Mouse (Mus musculus) hindbrain, embryonic 14.5 days (tissue): ENCODE measurements around the gene Plac1. TPM values are rescaled to one million over a fixed set of nuclear protein-coding genes. Genes with fewer than 3 reads are reported as not detected.
A peak's percentile ranks its signal among the peaks of the same experiment; 100 is the strongest.
"Not testable (repeated sequence)": the region's sequence is repeated elsewhere in the genome, so short reads cannot be mapped to it uniquely, and the experiment has no call there.

Experiments used
- ATAC-seq: fragments of 200-750 bp; cut with Nextera tagmentation; 2 replicates; pipeline ENCODE4 v1.8.0; 2017; ENCODE audit warnings: moderate number of reproducible peaks, mild to moderate bottlenecking, moderate TSS enrichment, moderate library complexity; ENCODE audit not compliant: low FRiP score
- DNase-seq: peaks from one replicate; pipeline ENCODE4 v3.0.0-alpha.2; 2015; ENCODE audit warnings: low spot score
- H3K27ac ChIP-seq: fragments of 300-500 bp; sonication (generic); 2 replicates; pipeline ENCODE4 v1.5.1; 2014; ENCODE audit warnings: mild to moderate bottlenecking, moderate library complexity
- H3K27me3 ChIP-seq: fragments of 300-500 bp; sonication (generic); 2 replicates; pipeline ENCODE4 v1.6.1; 2014; ENCODE audit warnings: mild to moderate bottlenecking, low read length, mixed read lengths; ENCODE audit not compliant: control insufficient read depth, insufficient read depth
- H3K36me3 ChIP-seq: fragments of 300-500 bp; sonication (generic); replicated peaks from 2 replicates; pipeline ENCODE4 v1.6.1; 2014; ENCODE audit not compliant: control insufficient read depth, insufficient read depth
- H3K4me1 ChIP-seq: fragments of 300-500 bp; sonication (generic); replicated peaks from 2 replicates; pipeline ENCODE4 v1.6.1; 2014; ENCODE audit warnings: antibody characterized with exemption, low read length, mixed read lengths; ENCODE audit not compliant: control insufficient read depth, insufficient read depth
- H3K4me2 ChIP-seq: fragments of 300-500 bp; sonication (generic); replicated peaks from 2 replicates; pipeline ENCODE4 v1.6.1; 2014; ENCODE audit warnings: mild to moderate bottlenecking, moderate library complexity
- H3K4me3 ChIP-seq: fragments of 300-500 bp; sonication (generic); replicated peaks from 2 replicates; pipeline ENCODE4 v1.5.1; 2014; ENCODE audit warnings: mild to moderate bottlenecking, low read length
- H3K9ac ChIP-seq: fragments of 300-500 bp; sonication (generic); 2 replicates; pipeline ENCODE4 v1.6.1; 2014
- H3K9me3 ChIP-seq: fragments of 300-500 bp; sonication (generic); 2 replicates; pipeline ENCODE4 v1.6.1; 2016; ENCODE audit warnings: low read length; ENCODE audit not compliant: control insufficient read depth
- WGBS: fragments of 180-500 bp; shearing (Covaris S2); extraction: QIAGEN DNeasy Blood & Tissue Kit; methylation state at CpG from one replicate; pipeline ENCODE4 v1.1.7; 2014; 5-methylcytosine and 5-hydroxymethylcytosine counted together
- microRNA counts: library from miRNA; unstranded; fragments of <30 nt; microRNA quantifications from one replicate; lab custom pipeline; 2016
- microRNA-seq: library from miRNA; unstranded; fragments of <30 nt; microRNA quantifications from one replicate; pipeline ENCODE4, GENCODE M21; 2016
- polyA plus RNA-seq: library from polyadenylated mRNA; unstranded; fragments of >200 nt; fragmentation: Nextera tagmentation; extraction: Ambion mirVana; gene quantifications from 2 replicates; pipeline ENCODE4 v1.2.1, GENCODE M21; 2014

Gene Plac1
- polyA plus RNA-seq, 1 experiment from 2014 or later, result 0.37 TPM

DNA sequence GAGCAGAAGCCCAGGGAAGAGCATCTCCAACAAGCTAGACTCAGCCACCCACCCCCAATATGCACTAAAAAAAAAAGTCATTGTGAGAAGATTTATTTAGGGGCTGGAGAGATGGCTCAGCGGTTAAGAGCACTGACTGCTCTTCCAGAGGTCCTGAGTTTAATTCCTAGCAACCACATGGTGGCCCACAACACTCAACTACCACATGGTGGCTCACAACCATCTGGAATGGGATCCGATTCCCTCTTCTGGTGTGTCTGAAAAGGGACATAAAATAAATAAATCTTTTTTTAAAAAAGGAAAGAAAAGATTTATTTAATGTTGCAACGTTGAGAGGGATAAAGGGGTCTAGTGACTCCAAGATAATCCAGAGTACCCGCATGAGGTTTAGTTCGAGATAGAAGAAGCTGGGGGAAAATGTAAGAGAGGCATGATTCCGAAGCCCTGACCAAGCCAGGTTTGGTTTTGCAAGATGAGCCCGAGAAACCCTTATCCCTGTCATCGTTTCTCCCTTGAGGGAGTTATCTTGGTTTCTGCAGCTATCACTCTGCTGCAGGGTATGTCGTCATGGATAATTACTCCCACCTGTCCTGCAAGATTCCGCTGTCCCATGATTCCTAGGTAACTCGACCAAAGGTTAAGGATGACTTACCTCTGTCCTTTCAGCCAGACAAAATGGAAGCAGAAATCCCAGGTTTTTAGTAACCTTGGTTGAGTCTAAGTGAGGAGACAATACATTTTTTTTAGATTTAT, 214.3 kb downstream of the Plac1 start:
- H3K27ac ChIP-seq, result no peak overlapping the region
- H3K36me3 ChIP-seq, result no peaks in the 10 kb centered on the region
- no peak overlapping the region for H3K4me2 ChIP-seq
- H3K9me3 ChIP-seq, result no peaks in the 10 kb centered on the region
- no peaks in the 10 kb centered on the region for H3K27me3 ChIP-seq
- H3K4me1 ChIP-seq, result no peaks in the 10 kb centered on the region
- WGBS, result 75% methylated on average over 11 of the region's 11 CpGs
- no peak overlapping the region for H3K9ac ChIP-seq
- H3K4me3 ChIP-seq, result no peak overlapping the region
- DNase-seq (no peak), ATAC-seq (no peak)

DNA sequence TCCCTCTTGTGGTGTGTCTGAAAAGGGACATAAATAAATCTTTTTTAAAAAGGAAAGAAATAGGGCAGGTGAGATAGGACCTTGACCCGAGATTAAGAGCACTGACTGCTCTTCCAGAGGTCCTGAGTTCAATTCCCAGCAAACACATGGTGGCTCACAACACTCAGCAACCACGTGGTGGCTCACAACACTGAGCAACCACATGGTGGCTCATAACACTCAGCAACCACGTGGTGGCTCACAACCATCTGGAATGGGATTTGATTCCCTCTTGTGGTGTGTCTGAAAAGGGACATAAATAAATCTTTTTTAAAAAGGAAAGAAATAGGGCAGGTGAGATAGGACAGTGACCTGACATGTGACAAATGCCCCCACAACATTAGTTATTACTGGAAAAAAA, 215.6 kb downstream of the Plac1 start:
- WGBS, result 27% methylated on average over 3 of the region's 3 CpGs
- H3K9me3 ChIP-seq, H3K36me3 ChIP-seq, H3K27me3 ChIP-seq, H3K4me3 ChIP-seq, H3K4me1 ChIP-seq, ATAC-seq, H3K9ac ChIP-seq, H3K27ac ChIP-seq, DNase-seq, H3K4me2 ChIP-seq: not testable (repeated sequence)

DNA sequence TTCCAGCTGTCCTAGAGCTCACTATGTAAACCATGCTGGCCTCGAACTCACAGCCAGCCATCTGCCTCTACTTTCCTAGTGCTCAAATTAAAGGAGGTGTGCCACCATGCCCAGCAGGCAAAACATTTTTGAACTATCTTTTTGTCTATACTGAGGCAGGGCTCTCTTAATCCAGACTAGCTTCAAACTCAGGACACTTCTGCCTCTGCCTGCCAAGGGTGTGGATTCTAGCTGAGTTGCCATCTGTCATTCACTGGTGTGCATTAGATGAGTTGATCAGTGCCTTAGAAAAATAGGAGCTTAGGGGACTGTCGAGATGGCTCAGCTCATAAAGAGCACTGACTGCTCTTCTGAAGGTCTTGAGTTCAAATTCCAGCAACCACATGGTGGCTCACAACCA, 216.9 kb downstream of the Plac1 start:
- no peak overlapping the region for H3K9ac ChIP-seq
- DNase-seq (no peak), ATAC-seq (no peak)
- no peak overlapping the region for H3K4me3 ChIP-seq
- H3K4me2 ChIP-seq, result no peak overlapping the region
- 86% methylated on average over 2 of the region's 2 CpGs for WGBS
- H3K27ac ChIP-seq, result no peak overlapping the region
- H3K4me1 ChIP-seq, result no peaks in the 10 kb centered on the region
- H3K36me3 ChIP-seq, result no peaks in the 10 kb centered on the region
- H3K27me3 ChIP-seq, result no peaks in the 10 kb centered on the region
- no peaks in the 10 kb centered on the region for H3K9me3 ChIP-seq

MicroRNAs within 50 kb of the gene (microRNA counts, 519-probe panel; counts per million panel counts)
- 4,669 counts per million, percentile 45 among the panel's probes with 10 or more counts for microRNA mmu-miR-322 (lab: Ali Mortazavi, UCI)
- not detected for microRNA mmu-miR-351 (lab: Ali Mortazavi, UCI)
- not detected for microRNA mmu-miR-450a-3p (lab: Ali Mortazavi, UCI)
- microRNA mmu-miR-450a-5p (lab: Ali Mortazavi, UCI), result 4,627 counts per million, percentile 44 among the panel's probes with 10 or more counts
- microRNA mmu-miR-450b-3p (lab: Ali Mortazavi, UCI), result not detected
- not detected for microRNA mmu-miR-450b-5p (lab: Ali Mortazavi, UCI)
- not detected for microRNA mmu-miR-503 (lab: Ali Mortazavi, UCI)
- microRNA mmu-miR-542-3p (lab: Ali Mortazavi, UCI), result not detected
- not detected for microRNA mmu-miR-542-5p (lab: Ali Mortazavi, UCI)

Small RNA genes within 50 kb of the gene (microRNA-seq; reads per million reads assigned to microRNA genes)
- gene Mir322 (6,537 reads per million, percentile 93 among the genes with 10 or more reads in this experiment), gene Mir351 (595 reads per million, percentile 73 among the genes with 10 or more reads in this experiment), gene Mir450-1 (4.5 reads per million, percentile 20 among the genes with 10 or more reads in this experiment), gene Mir450-2 (4.0 reads per million, percentile 18 among the genes with 10 or more reads in this experiment), gene Mir450b (35.7 reads per million, percentile 40 among the genes with 10 or more reads in this experiment), gene Mir503 (130 reads per million, percentile 54 among the genes with 10 or more reads in this experiment), gene Mir542 (165 reads per million, percentile 57 among the genes with 10 or more reads in this experiment)

Other genes starting within 250 kb of the Plac1 start
- 4.4 and 4.5 TPM in 2 replicates for gene Fam122b, start 29.7 kb upstream of the Plac1 start, polyA plus RNA-seq
- not detected in 2 replicates for gene Fam122c, start 33.3 kb upstream of the Plac1 start, polyA plus RNA-seq
- 51.0 and 53.0 TPM in 2 replicates for gene Mospd1, start 130.4 kb upstream of the Plac1 start, polyA plus RNA-seq
- not detected in 2 replicates for gene Etd, start 194.8 kb upstream of the Plac1 start, polyA plus RNA-seq